Mouse (Mus musculus) G1E (cell line): Measurements from ENCODE around the gene Astn1.

Experiments used
- CTCF ChIP-seq: IDR thresholded peaks from 2 replicates; pipeline ENCODE4 v1.5.1; 2012; ENCODE audit warnings: low read depth, low read length, inconsistent platforms, mixed read lengths
- GATA1 ChIP-seq: IDR thresholded peaks from 2 replicates; pipeline ENCODE4 v1.6.1; 2012; ENCODE audit warnings: borderline replicate concordance, low read length, inconsistent platforms, mixed read lengths
- GATA2 ChIP-seq: IDR thresholded peaks from 2 replicates; pipeline ENCODE4 v1.6.1; 2012; ENCODE audit warnings: low read depth, low read length, inconsistent platforms, borderline replicate concordance
- POLR2AphosphoS5 ChIP-seq: IDR thresholded peaks from 2 replicates; pipeline ENCODE4 v1.6.1; 2012; ENCODE audit warnings: low read depth, low read length, inconsistent platforms; ENCODE audit not compliant: insufficient replicate concordance
- TAL1 ChIP-seq: conservative IDR thresholded peaks from 2 replicates; pipeline ENCODE4 v1.6.1; 2012; ENCODE audit warnings: low read depth, low read length, inconsistent platforms, mixed read lengths

GRCm38 (mm10) chr1:158510478-158511207 lies 148.6 kb downstream of the Astn1 start:
- TF ChIP-seq CTCF (no peak), TAL1 (no peak), GATA1 (no peak), POLR2AphosphoS5 (no peak), GATA2 (no peak)
